ENCODE assay signal across 8 mouse cellular contexts in the genomic region with DNA sequence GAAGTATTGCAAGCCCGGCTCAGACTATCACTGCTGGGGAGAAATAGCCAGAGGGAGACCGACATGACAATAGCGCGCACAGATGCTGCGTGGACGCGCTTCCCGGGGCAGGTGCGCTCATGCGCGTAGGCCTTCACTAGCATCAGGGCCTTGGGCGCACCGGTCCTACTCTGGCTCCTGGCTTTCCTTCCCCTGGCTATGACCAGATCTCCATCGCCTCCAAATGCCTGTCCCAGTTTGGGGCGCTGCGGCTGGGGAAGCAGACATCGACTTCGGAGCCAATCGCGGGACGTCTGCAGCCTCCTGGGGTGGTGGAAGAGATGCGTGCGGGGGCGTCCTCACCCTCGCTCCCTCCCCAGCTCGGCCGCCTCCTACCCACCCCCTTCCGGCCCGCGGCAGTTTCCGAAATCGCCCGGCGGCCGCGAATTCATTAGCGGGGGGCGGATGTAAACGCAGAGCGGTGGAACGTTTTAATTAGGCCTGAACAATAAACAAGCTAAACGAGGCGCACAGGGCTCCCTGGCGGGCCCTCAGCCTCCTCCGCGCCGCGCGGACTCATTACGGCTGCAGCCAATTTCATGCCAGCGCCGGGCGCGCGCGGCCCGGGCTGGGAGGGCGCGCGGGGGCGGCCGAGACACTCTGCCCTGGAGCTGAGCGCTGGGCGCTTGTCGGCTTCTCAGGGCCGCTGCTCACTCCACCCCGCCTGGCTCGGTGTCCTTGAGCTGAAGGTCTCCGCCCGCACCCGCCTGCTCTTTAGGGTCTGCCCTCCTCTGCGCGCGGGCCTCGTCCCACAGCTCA. TPM values are rescaled to one million over a fixed set of nuclear protein-coding genes. Genes with fewer than 3 reads are reported as not detected.
A peak's percentile ranks its signal among the peaks of the same experiment; 100 is the strongest.
DNase-seq lines count a peak whose midpoint lies in the region; ATAC-seq lines count a peak whose summit lies in the region.

No protein-coding gene starts in this region.

- H3K27me3 ChIP-seq in embryonic facial prominence, embryonic 13.5 days = peaks cover 93% of the 10 kb centered on the region
- H3K27me3 ChIP-seq in heart, embryonic 14.5 days (ENCODE audit: control insufficient read depth, insufficient read depth, low read length) = peaks cover 69% of the 10 kb centered on the region

- H3K4me3 ChIP-seq in embryonic facial prominence, embryonic 13.5 days = peak overlapping the region; percentile 56
- H3K4me3 ChIP-seq in heart, embryonic 14.5 days (ENCODE audit: control insufficient read depth in 1 of 2, insufficient read depth in 1 of 2, low read depth in 1 of 2, low read length in 2 of 2) = peak overlapping the region; percentile 53 to 54

- ATAC-seq in embryonic facial prominence, embryonic 13.5 days (ENCODE audit: insufficient number of reproducible peaks, insufficient read depth, low FRiP score, low TSS enrichment, low read depth) = peak; percentile 35; the same call in 1 of the 2 replicates
- ATAC-seq in heart, embryonic 14.5 days (ENCODE audit: insufficient number of reproducible peaks, insufficient read depth, low FRiP score, low read depth) = 0 out of 2 replicates have a peak, but pooled peaks have one; percentile 40

- peaks cover 34% of the 10 kb centered on the region for H3K4me1 ChIP-seq in embryonic facial prominence, embryonic 13.5 days
- peaks cover 0 to 10% of the 10 kb centered on the region in 2 experiments; a peak in 2 of 4 replicates for H3K4me1 ChIP-seq in heart, embryonic 14.5 days (ENCODE audit: control insufficient read depth in 2 of 2, insufficient read depth in 2 of 2, low read length in 2 of 2)

- no peaks in the 10 kb centered on the region for H3K9me3 ChIP-seq in embryonic facial prominence, embryonic 13.5 days
- no peaks in the 10 kb centered on the region for H3K9me3 ChIP-seq in heart, embryonic 14.5 days (ENCODE audit: control insufficient read depth, low read length)

- peak; percentile 74 for DNase-seq in ES-CJ7 (ENCODE audit: low read depth, low spot score)
- peak; percentile 84 for DNase-seq in adrenal gland, adult 2 months
- peak; percentile 73 to 82 for DNase-seq in kidney, postnatal 4 days
- peak; percentile 27 for DNase-seq in lung, postnatal 14 days
- DNase-seq in right cerebral cortex, postnatal 14 days = peak; percentile 59
- DNase-seq in thymus, adult 18-20 months = no peak

- WGBS in embryonic facial prominence, embryonic 13.5 days = under 1% methylated on average over 75 of the region's 75 CpGs
- WGBS in heart, embryonic 14.5 days = 1% methylated on average over 63 of the region's 75 CpGs

- peak overlapping the region; percentile 69 for H3K9ac ChIP-seq in embryonic facial prominence, embryonic 13.5 days
- peak overlapping the region; percentile 75 for H3K9ac ChIP-seq in heart, embryonic 14.5 days (ENCODE audit: low read length)

- H3K36me3 ChIP-seq in embryonic facial prominence, embryonic 13.5 days = no peaks in the 10 kb centered on the region
- H3K36me3 ChIP-seq in heart, embryonic 14.5 days (ENCODE audit: control insufficient read depth, insufficient read depth, low read length) = no peaks in the 10 kb centered on the region

- H3K4me2 ChIP-seq in embryonic facial prominence, embryonic 13.5 days = peak overlapping the region; percentile 96
- H3K4me2 ChIP-seq in heart, embryonic 14.5 days (ENCODE audit: low read length) = peak overlapping the region; percentile 94

- no peak overlapping the region for H3K27ac ChIP-seq in embryonic facial prominence, embryonic 13.5 days
- H3K27ac ChIP-seq in heart, embryonic 14.5 days (replicated peaks in 1 of 2; ENCODE audit: control insufficient read depth in 1 of 2, insufficient read depth in 1 of 2, low read depth in 2 of 2, low read length in 2 of 2) = no peak overlapping the region

RNA-seq across cellular contexts. Expression of a gene that starts 24.7 kb away (rescaled TPM):
- total RNA-seq in adrenal gland, adult 2 months (2021) = 100 to 1,000 TPM in 1 of 2 experiments, 10 to 100 TPM in 1; 93.4 to 136 TPM
- 75.4 and 89.3 TPM in 2 replicates for polyA plus RNA-seq in adrenal gland, adult 2 months (2012; rRNA removed)
- 53.4 and 62.8 TPM in 2 replicates for polyA plus RNA-seq in embryonic facial prominence, embryonic 13.5 days (2015; fragmentation: Nextera tagmentation; extraction: Ambion mirVana)
- 66.2 and 66.5 TPM in 2 replicates for polyA plus RNA-seq in heart, embryonic 14.5 days (2014; fragmentation: Nextera tagmentation; extraction: Ambion mirVana)

Comparison
In these comparisons a context has a peak if more than half of its experiments do, and no peak if none do; other contexts are left out.
1. DNase-seq: peak in ES-CJ7 (single experiment), adrenal gland, adult 2 months (single experiment), kidney, postnatal 4 days (2 of 2), lung, postnatal 14 days (single experiment) and right cerebral cortex, postnatal 14 days (single experiment); none in thymus, adult 18-20 months (0 of 2).